Mouse (Mus musculus) testis, adult 10 weeks (tissue): ENCODE results near the gene Arhgap9. TPM values are rescaled to one million over a fixed set of nuclear protein-coding genes. Genes with fewer than 3 reads are reported as not detected.

Experiments used
- polyA plus RNA-seq: library from polyadenylated mRNA; stranded (reverse); fragments of 350-450 nt; fragmentation: Illumina TruSeq; extraction: RNeasy Lipid Tissue Mini Kit (QIAGEN cat#74804); gene quantifications from one replicate; pipeline ENCODE4 v1.2.3, GENCODE M21; 2014; ENCODE audit warnings: low read depth, low replicate concordance

The Arhgap9 gene
- polyA plus RNA-seq, result 0.10 TPM

GRCm38 (mm10) chr10:127321621-127322020, at the start of gene Arhgap9:
Arhgap9 (plus strand) TSS chr10:127321964.

DNA sequence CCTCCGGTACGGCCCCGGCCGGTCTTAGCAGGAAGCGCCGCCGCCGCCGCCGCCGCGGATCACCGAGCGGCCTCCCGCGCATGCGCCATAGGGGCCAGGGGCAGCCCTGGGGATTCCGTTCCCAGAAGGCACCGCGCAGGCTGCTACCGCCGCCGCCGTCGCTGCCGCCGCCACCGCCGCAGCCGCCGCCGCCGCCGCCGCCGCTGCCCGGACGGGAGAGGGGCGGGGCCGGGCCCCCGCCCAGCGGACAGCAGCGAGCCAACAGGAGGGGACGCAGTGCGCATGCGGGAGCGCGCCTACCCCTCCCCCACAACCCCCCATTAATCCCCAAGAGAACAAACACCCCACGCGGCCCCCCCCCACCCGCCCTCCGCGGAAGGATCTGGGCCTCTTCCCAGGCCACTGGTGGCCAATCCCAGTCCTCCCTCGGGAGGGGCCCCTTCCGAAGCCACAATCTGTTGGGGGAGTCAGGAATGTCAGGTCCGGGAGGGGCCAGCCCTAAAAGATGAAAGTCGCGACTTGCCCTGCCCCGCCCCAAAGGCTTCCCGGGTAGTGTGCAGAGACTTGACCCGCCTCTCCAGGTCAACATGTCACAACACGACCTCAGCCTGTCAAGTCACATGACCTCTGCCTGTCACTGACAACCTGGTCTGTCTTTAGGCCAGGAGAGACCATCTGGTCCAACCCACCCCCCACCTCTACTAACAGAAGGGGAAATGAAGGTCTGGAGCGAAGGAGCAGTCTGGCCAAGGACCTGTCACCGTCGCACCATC, 32.8 kb upstream of the Arhgap9 start, which contains the start of gene Mbd6:
TSS of gene Mbd6 (minus strand) at position 219 of the 773 bp plus-strand sequence.

DNA sequence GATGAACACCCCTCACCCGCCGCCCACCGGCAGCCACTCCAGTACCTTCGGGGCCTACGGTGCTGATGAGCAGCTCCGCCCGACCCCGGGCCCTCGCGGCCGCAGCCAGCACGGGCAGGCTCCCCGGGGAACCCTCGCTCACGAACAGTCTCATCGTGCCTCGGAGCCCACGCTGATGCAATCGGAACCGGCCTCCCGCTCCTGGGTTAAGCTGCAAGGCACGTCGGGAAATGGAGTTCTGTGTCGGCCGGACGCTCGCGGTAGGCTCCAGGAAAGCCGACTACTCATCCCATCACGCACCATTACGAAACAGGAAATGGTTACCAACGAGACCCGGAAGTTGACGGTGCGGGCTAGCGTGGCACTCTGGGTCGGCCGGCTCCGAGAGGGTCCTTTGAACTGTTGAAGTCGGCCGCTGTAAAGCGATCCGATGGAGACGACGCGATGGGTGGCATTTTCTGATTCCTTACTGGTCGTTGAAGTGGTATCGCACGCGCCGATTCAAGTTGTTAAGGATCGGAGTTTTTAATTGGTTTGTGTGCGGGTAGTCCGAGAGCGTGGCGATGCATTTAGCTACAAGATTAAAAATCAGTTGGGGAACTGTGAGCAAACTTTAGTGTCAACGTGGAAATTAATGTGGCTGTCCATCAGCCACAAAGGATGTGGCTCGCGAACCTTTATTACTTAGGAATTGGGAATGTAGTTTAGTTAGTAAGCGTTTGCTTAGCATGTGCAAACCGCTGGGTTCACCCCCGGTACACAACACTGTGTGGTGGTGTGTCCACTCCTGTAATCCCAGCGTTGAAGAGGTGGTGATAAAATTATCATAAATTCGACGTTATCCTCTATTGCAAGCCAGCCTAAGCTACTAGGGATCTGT, 10.0 kb upstream of the Arhgap9 start, which contains the start of gene Mars:
TSS of gene Mars (minus strand) at position 311 of the 880 bp plus-strand sequence.

DNA sequence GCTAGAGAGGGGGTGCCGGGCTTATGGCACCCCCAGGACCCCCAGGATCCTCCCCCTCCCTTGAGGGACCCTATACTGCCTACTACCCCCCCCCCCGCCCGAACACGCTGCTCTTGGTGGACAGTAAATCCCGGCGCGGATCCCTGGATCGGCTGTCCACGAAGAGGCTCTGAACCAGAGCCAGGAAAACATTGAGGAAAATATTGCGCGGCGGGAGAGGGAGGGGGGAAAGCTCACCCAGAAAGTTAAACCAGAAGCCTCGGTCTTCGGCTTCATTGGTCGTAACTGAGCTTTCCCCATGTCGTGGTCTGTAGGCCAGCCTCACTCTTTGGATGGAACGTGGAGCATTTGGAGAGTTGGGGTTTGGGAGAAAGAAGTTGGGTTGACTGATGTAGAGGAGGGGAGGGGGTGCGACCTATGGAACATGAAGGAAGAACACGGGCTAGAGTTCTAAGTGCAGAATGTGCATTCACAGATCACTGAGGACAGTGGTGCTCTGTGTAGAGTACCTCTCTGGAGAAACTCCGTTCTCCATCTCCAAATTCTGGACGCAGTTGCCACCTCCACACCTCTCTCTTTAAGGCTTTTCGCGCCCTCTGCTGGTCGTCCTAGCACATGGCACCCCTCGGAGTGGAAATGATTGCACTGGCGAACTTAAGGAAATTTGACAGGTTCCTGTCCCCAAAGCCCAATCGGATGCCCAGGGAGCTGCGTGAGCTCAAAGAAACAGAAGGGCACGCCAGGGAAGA, 20.3 kb downstream of the Arhgap9 start, which contains the start of gene Gli1:
TSS of gene Gli1 (minus strand) at position 84 of the 749 bp plus-strand sequence.

DNA sequence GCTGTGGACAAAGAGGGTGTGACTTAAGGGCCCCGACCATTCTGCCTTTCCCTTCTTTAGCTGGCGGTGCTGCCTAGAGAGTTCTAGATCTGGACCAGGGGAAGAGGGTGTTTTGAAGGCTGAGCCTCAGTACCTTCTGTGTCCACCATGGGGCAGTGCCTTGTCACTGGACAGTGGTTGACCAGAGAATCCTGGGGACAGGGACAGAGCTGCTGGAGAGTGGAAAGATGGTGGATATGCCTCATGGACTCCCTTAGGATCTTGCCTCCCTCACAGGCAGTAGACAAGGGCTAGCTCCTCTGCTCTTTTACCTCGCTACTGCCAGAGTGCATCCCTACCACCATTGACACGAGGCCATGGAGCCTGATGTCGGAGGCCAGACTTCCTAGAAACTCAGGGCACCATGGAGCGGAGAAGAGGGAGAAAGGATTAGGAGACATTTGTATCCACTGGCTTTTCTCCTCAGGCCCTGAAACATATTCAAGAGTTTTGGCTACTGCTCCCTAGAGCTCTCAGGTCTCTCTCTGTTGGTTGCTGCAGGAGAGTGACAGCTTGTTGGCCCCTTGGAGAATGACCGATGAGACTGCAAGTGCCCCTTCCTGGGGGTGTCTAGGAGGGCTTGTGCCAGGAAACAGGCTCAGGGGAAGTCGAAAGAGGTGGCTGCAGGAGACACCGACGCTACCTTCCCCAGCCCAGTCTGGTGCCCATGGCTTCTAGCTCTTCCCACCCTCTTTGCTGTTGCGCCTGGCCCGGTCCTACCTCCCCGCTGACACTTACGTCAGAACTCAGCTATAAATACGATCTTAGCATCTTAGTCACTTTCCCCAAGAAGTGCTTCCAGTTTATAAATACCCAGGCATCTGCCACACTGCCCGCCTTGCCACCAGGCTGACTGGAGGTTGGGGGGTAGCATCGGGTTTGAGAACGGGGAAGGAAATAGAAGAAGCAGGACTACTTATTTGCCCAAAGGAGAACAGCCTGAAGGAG, 32.4 kb downstream of the Arhgap9 start, which contains the start of gene Inhbe:
TSS of gene Inhbe (minus strand) at position 503 of the 987 bp plus-strand sequence.

DNA sequence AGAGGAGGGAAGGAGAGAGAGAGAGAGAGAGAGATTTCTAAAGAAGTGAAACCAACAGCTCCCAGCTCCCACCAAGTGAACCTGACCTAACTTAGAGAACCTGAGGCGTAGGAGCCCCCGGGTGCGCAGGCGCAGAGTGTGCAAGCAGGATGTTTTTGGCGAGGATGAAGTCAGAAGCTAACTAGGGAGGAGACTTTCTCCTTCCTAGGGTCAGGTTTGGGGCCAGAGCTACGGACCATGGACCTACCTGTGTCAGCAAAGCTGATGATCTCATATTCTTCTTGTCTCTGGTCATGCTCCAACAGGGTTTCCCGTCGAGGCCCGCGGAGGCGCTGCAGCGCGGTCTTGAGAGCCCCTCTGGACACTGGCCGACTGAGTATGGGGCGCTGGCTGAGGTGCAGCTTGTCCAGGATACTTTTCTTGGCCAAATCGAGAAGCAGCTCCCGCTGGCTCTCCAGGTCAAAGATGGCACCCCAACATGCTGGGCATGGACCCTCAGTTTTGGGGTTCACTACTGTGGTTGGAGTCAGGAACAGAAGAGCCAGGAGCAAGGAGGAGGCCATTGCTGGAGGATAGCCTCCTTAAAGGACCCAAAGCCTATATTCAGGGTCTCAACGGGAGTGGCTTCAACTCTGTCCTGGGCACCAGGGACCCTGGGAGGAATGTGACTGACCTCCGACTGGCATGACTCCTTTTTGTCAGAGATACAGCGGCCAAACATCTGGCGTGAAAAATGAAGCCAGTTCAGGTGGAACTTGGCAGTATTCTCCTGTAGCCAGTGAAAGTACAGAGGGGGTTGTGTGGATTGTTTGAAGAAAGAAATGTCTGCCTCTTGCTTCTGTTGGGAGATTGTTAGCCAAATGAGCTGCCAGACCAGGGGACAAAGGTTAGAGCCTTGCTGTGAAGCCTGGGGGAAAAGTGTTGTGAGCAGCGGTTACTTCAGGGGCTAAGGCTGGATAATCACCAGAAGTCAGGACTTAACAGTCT, 48.4 kb downstream of the Arhgap9 start, which contains the start of gene Inhbc:
TSS of gene Inhbc (minus strand) at position 598 of the 987 bp plus-strand sequence.

Other genes with a start within 250 kb of the Arhgap9 start
- gene Agap2, start 246.7 kb upstream of the Arhgap9 start, polyA plus RNA-seq, result 0.06 TPM
- 5.2 TPM for gene Os9, start 200.8 kb upstream of the Arhgap9 start, polyA plus RNA-seq
- 1.1 TPM for gene B4galnt1, start 156.7 kb upstream of the Arhgap9 start, polyA plus RNA-seq
- 3.1 TPM for gene Slc26a10, start 141.3 kb upstream of the Arhgap9 start, polyA plus RNA-seq
- gene Arhgef25, start 131.9 kb upstream of the Arhgap9 start, polyA plus RNA-seq, result 7.3 TPM
- 7.7 TPM for gene Dtx3, start 126.2 kb upstream of the Arhgap9 start, polyA plus RNA-seq
- 7.2 TPM for gene Pip4k2c, start 110.4 kb upstream of the Arhgap9 start, polyA plus RNA-seq
- gene Kif5a, start 58.6 kb upstream of the Arhgap9 start, polyA plus RNA-seq, result 0.84 TPM
- 67.0 TPM for gene Dctn2, start 55.6 kb upstream of the Arhgap9 start, polyA plus RNA-seq
- gene Mbd6, start 32.9 kb upstream of the Arhgap9 start, polyA plus RNA-seq, result 3.4 TPM
- 11.4 TPM for gene Mars, start 10.2 kb upstream of the Arhgap9 start, polyA plus RNA-seq
- 0.13 TPM for gene Gli1, start 20.0 kb downstream of the Arhgap9 start, polyA plus RNA-seq
- gene Inhbe, start 32.4 kb downstream of the Arhgap9 start, polyA plus RNA-seq, result not detected
- not detected for gene Inhbc, start 48.5 kb downstream of the Arhgap9 start, polyA plus RNA-seq
- 121 TPM for gene R3hdm2, start 58.4 kb downstream of the Arhgap9 start, polyA plus RNA-seq
- gene Stac3, start 179.7 kb downstream of the Arhgap9 start, polyA plus RNA-seq, result not detected
- 10.5 TPM for gene Ndufa4l2, start 193.0 kb downstream of the Arhgap9 start, polyA plus RNA-seq
- gene Shmt2, start 200.5 kb downstream of the Arhgap9 start, polyA plus RNA-seq, result 0.81 TPM
- gene Nxph4, start 212.6 kb downstream of the Arhgap9 start, polyA plus RNA-seq, result not detected